Mouse (Mus musculus) C2C12 (cell line): ENCODE measurements at regions not wholly inside any gene's neighbourhood (a gene's known extent, or its start where the extent isn't known, plus 50 kb on each side); places are given as distances from the start of the nearest gene placed in this dataset.
A peak's percentile ranks its signal among the peaks of the same experiment; 100 is the strongest.
"Not testable (repeated sequence)": the region's sequence is repeated elsewhere in the genome, so short reads cannot be mapped to it uniquely, and the experiment has no call there.

Experiments
- H3K27me3 ChIP-seq: one replicate; pipeline ENCODE4 v1.6.1; 2011; ENCODE audit not compliant: control insufficient read depth, insufficient read depth, insufficient read length
- H3K36me3 ChIP-seq: one replicate; pipeline ENCODE4 v1.6.1; 2011; ENCODE audit not compliant: control insufficient read depth, insufficient read depth
- H3K4me3 ChIP-seq: one replicate; pipeline ENCODE4 v1.5.1; 2011; ENCODE audit warnings: mild to moderate bottlenecking, control low read depth; ENCODE audit not compliant: poor library complexity, insufficient read depth, severe bottlenecking
- H3K79me2 ChIP-seq: one replicate; pipeline ENCODE4 v1.6.1; 2011; ENCODE audit not compliant: control insufficient read depth, insufficient read depth
- H3K79me3 ChIP-seq: one replicate; pipeline ENCODE4 v1.6.1; 2011; ENCODE audit warnings: low read depth, control low read depth
- H3ac ChIP-seq: one replicate; pipeline ENCODE3; 2011; ENCODE audit warnings: low read depth; ENCODE audit not compliant: control insufficient read depth, insufficient read length
- CEBPB ChIP-seq: IDR thresholded peaks from one replicate; pipeline ENCODE4 v1.6.1; 2011; ENCODE audit warnings: low read depth, mild to moderate bottlenecking, control low read depth, moderate library complexity
- CTCF ChIP-seq: IDR thresholded peaks from one replicate; pipeline ENCODE4 v1.5.1; 2011; ENCODE audit not compliant: control insufficient read depth, insufficient read depth, insufficient read length
- FOSL1 ChIP-seq: IDR thresholded peaks from one replicate; pipeline ENCODE4 v1.8.0; 2011; ENCODE audit warnings: mild to moderate bottlenecking, low read length; ENCODE audit not compliant: poor library complexity, insufficient read depth, severe bottlenecking
- MAX ChIP-seq: IDR thresholded peaks from one replicate; pipeline ENCODE4 v1.6.1; 2011; ENCODE audit warnings: mild to moderate bottlenecking, control low read depth
- MYOD1 ChIP-seq: IDR thresholded peaks from one replicate; pipeline ENCODE4 v1.6.1; 2011; ENCODE audit warnings: low read depth; ENCODE audit not compliant: control insufficient read depth, insufficient read length
- MYOG ChIP-seq: IDR thresholded peaks from one replicate; pipeline ENCODE4 v1.6.1; 2011; ENCODE audit not compliant: control insufficient read depth, insufficient read length; ENCODE audit errors: extremely low read depth
- USF1 ChIP-seq: IDR thresholded peaks from one replicate; pipeline ENCODE4 v1.6.1; 2011; ENCODE audit warnings: low read depth, mild to moderate bottlenecking, control low read depth, moderate library complexity

DNA sequence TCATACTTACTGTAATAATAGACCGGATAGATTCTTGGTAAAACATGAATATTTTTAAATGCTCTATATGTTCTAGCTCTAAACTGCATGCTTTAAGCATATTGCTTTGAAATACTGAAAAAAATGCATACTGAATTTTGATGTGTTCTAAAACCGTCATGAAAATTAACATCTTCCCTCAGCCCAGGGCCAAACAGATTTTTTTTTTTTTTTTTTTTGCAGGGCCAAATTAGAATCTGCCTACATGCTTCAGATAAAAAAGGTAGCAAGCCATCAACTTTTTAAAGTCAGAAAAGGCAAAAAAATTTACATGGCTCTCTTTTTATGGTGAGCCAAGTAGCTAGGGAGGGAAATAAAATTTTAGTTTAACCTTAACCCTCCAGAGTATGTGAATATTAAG lies 692.7 kb upstream of the Nr2f1 start:
- Histone ChIP-seq H3K27me3 (no peaks in the 10 kb centered on the region), H3K4me3 (no peak overlapping the region), H3K79me2 (no peaks in the 10 kb centered on the region), H3K36me3 (no peaks in the 10 kb centered on the region), H3K79me3 (no peaks in the 10 kb centered on the region), H3ac (no peak overlapping the region)
- no peak for TF ChIP-seq CEBPB
- no peak for TF ChIP-seq MYOG
- TF ChIP-seq FOSL1, result no peak
- no peak for TF ChIP-seq USF1
- TF ChIP-seq CTCF, result no peak
- no peak for TF ChIP-seq MAX
- TF ChIP-seq MYOD1, result no peak

DNA sequence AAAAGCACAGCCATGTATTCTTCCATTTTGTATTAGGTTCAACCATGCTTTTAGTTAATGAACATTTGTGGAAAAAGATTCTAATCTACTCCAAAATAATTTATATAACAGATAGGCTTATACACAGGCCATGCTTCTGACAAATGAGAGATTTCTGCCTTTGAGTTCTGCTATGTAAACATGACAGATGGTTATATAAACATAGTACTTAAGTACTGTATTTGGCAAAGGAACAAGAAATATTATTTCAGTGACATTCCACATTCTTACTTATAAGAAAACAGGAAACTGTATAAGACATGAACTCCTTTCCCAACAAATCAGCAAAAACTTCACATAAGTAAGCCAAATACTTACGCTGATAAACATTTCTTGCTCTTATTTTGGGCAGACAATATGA lies 683.5 kb upstream of the Nr2f1 start:
- no peaks in the 10 kb centered on the region for H3K27me3 ChIP-seq
- TF ChIP-seq CTCF (no peak), MAX (no peak), CEBPB (no peak), FOSL1 (no peak), MYOG (no peak)
- no peak overlapping the region for H3K4me3 ChIP-seq
- H3K79me3 ChIP-seq, result no peaks in the 10 kb centered on the region
- H3K79me2 ChIP-seq, result no peaks in the 10 kb centered on the region
- H3ac ChIP-seq, result no peak overlapping the region
- H3K36me3 ChIP-seq, result no peaks in the 10 kb centered on the region

DNA sequence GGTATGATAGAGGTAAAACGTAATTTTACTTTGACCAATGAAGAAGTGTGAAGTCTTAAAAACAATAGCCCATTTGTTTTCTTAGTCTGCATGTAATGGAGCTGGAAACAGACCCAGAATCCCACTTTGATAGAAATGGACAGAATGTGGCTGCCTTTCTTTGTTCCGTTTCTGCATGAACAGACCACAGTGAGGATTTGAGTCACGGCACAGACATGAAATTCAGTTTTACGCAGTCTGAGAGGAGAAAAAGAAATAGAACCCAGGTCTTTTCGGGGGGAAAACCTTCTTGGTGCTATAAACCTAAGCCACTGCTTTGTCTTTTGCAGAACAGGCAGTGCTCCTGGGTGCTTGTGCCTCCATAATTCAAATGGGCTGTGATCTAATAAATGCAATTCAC lies 673.0 kb upstream of the Nr2f1 start:
- H3K27me3 ChIP-seq, result no peaks in the 10 kb centered on the region
- TF ChIP-seq FOSL1 (no peak), MYOG (no peak), USF1 (no peak), MAX (no peak), CEBPB (no peak), CTCF (no peak), MYOD1 (no peak)
- no peaks in the 10 kb centered on the region for H3K36me3 ChIP-seq
- no peaks in the 10 kb centered on the region for H3K79me3 ChIP-seq
- H3K4me3 ChIP-seq, result no peak overlapping the region
- no peak overlapping the region for H3ac ChIP-seq
- no peaks in the 10 kb centered on the region for H3K79me2 ChIP-seq

DNA sequence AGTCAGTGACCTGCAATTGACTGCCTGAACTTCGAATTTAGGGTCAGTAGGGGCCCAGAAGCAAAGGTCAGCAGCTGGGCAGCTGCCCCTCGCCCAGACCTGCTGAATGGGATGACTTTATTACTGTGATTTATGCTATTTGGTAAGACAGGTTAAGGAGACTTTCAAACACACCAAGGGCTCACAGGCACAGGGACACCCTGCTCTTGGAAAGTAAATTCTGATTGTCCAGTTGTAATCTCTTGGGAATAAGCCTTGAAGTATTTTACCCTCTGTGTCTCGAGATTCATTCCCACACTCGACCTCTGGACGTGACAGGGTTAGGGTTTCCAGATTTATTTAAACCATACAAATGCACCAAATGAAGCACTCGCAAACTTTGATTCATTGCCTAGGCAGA lies 672.4 kb upstream of the Nr2f1 start:
- Histone ChIP-seq H3ac (no peak overlapping the region), H3K79me3 (no peaks in the 10 kb centered on the region), H3K27me3 (no peaks in the 10 kb centered on the region), H3K79me2 (no peaks in the 10 kb centered on the region), H3K36me3 (no peaks in the 10 kb centered on the region), H3K4me3 (no peak overlapping the region)
- TF ChIP-seq CTCF, result no peak
- TF ChIP-seq FOSL1, result no peak
- TF ChIP-seq USF1, result no peak
- no peak for TF ChIP-seq CEBPB
- no peak for TF ChIP-seq MYOG
- TF ChIP-seq MYOD1, result no peak
- TF ChIP-seq MAX, result no peak

DNA sequence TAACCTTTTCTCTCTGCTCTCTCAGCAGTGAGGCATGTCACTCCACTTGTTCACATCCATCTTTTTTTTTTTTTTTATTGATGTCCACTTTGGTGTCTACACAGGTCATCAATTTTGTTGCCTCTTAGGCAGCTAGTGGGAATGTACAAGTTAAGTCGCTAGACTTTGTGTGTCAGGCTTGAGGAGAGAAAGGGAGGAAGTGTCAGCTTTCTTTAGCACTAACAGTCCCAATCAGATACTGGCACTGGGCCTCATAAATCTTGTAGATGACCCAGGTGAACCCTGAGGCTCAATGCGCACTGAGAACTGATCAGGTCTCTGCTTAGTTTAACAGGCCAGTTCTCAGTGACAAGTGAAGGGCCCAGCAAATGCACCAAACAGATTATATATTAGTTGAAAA lies 671.7 kb upstream of the Nr2f1 start:
- H3K4me3 ChIP-seq, result no peak overlapping the region
- no peak overlapping the region for H3ac ChIP-seq
- no peaks in the 10 kb centered on the region for H3K36me3 ChIP-seq
- TF ChIP-seq CEBPB (no peak), USF1 (no peak)
- H3K27me3 ChIP-seq, result no peaks in the 10 kb centered on the region
- no peaks in the 10 kb centered on the region for H3K79me2 ChIP-seq
- H3K79me3 ChIP-seq, result no peaks in the 10 kb centered on the region

DNA sequence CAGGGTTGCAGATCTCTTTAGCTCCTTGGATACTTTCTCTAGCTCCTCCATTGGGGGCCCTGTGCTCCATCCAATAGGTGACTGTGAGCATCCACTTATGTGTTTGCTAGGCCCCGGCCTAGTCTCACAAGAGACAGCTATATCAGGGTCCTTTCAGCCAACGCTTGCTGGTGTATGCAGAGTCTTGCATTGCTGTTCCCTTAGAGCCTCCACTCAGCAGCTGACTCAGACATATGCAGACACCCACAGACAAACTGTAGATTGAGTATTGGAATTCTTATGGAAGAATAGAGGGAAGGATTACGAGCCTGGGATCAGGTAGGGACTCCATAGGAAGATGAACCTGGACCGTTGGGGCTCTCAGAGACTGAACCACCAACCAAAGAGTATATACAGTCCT lies 624.8 kb upstream of the Nr2f1 start:
- H3K27me3 ChIP-seq, H3K4me3 ChIP-seq, H3K79me3 ChIP-seq, H3K36me3 ChIP-seq, H3K79me2 ChIP-seq, H3ac ChIP-seq: not testable (repeated sequence)

DNA sequence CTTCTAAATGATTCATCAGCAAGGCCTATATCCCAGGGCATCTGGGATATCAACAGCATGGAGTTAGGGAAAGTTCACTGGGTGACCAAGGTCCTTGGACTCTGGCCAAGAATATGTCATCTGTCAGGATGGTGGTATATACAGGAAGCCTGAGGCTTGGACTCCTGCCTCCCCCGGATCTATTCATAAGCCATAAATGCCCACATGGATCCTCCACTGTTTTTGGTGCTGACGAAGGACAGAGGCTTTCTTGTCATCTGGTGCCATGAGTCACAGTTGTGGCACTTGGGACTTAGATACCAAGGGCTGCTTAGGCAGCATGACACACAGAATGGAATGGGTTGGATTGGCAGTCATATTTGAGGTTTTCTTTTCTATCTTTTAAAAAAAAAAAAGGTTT lies 610.1 kb upstream of the Nr2f1 start:
- H3K79me3 ChIP-seq, result no peaks in the 10 kb centered on the region

More for the DNA sequence above, 610.1 kb upstream of the Nr2f1 start:
- TF ChIP-seq CTCF, result no peak
- TF ChIP-seq FOSL1, result peak; percentile 70
- peak; percentile 60 for TF ChIP-seq MYOD1
- H3K27me3 ChIP-seq, result no peaks in the 10 kb centered on the region
- H3K36me3 ChIP-seq, result no peaks in the 10 kb centered on the region
- H3K4me3 ChIP-seq, result no peak overlapping the region
- no peaks in the 10 kb centered on the region for H3K79me2 ChIP-seq
- no peak overlapping the region for H3ac ChIP-seq
